Mouse (Mus musculus) limb, embryonic 15.5 days (tissue): ENCODE data around the gene Dcbld1. TPM values are rescaled to one million over a fixed set of nuclear protein-coding genes. Genes with fewer than 3 reads are reported as not detected.

ENCODE experiments used
- ATAC-seq: fragments of 200-750 bp; cut with Nextera tagmentation; 2 replicates; pipeline ENCODE4 v1.8.0; 2017; ENCODE audit warnings: low read depth, moderate TSS enrichment; ENCODE audit not compliant: insufficient number of reproducible peaks, low FRiP score, low TSS enrichment
- H3K27ac ChIP-seq: fragments of 300-500 bp; sonication (generic); 2 replicates; pipeline ENCODE4 v1.5.1; 2015; ENCODE audit warnings: moderate library complexity, mild to moderate bottlenecking, inconsistent platforms
- H3K27me3 ChIP-seq: fragments of 300-500 bp; sonication (generic); 2 replicates; pipeline ENCODE4 v1.6.1; 2015; ENCODE audit warnings: inconsistent platforms
- H3K36me3 ChIP-seq: fragments of 300-500 bp; sonication (generic); 2 replicates; pipeline ENCODE4 v1.6.1; 2015; ENCODE audit warnings: inconsistent platforms
- H3K4me1 ChIP-seq: fragments of 300-500 bp; sonication (generic); 2 replicates; pipeline ENCODE4 v1.6.1; 2015; ENCODE audit warnings: inconsistent platforms
- H3K4me2 ChIP-seq: fragments of 300-500 bp; sonication (generic); 2 replicates; pipeline ENCODE4 v1.6.1; 2015; ENCODE audit warnings: mild to moderate bottlenecking, inconsistent platforms
- H3K4me3 ChIP-seq: fragments of 300-500 bp; sonication (generic); 2 replicates; pipeline ENCODE4 v1.5.1; 2015; ENCODE audit warnings: mild to moderate bottlenecking, inconsistent platforms
- H3K9ac ChIP-seq: fragments of 300-500 bp; sonication (generic); 2 replicates; pipeline ENCODE4 v1.6.1; 2015; ENCODE audit warnings: inconsistent platforms
- H3K9me3 ChIP-seq: fragments of 300-500 bp; sonication (generic); 2 replicates; pipeline ENCODE4 v1.6.1; 2016; ENCODE audit warnings: inconsistent platforms
- WGBS: fragments of 180-500 bp; shearing (Covaris S2); methylation state at CpG from one replicate; pipeline ENCODE4 v1.1.7; 2015; 5-methylcytosine and 5-hydroxymethylcytosine counted together
- polyA plus RNA-seq: library from polyadenylated mRNA; unstranded; fragments of >200 nt; fragmentation: Nextera tagmentation; extraction: Ambion mirVana; gene quantifications from 2 replicates; pipeline ENCODE4 v1.2.1, GENCODE M21; 2015

The Dcbld1 gene
- polyA plus RNA-seq = 16.2 and 17.0 TPM in 2 replicates

DNA sequence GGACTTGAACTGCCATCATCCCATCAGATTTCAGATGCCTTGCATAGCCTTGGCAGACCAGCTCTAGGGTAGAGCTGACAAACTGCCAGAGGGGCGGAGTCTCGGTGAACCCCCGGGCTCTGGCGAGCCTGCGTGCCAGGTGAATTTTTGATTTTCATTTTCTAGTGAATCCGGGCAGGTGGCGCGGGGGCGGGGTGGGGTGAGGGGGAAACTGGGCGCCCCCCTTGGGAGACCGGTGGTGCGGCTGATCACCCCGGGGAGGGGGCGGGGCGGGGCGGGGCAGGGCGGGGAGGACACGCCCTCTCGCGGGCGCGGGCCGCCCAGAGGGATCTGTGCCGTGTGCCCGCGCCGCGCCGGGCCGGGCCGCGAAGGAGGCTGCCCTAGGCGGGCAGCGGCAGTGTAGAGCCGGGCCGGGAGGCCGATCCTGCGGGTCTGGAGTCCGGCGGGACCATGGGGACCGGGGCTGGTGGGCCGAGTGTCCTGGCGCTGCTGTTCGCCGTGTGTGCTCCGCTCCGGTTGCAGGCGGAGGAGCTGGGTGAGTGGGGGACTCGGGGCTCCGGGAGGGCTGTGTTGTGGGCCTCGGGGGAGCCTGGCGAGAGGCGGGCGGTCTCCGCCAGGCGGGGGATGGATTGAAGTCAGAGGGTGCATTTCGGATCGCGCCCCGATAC, at the start of gene Dcbld1:
Gene Dcbld1 (plus strand): TSS at position 319 of the 668 bp plus-strand sequence.
- Histone ChIP-seq H3K4me3 (peak within 1 kb of the TSS; percentile 80), H3K27me3 (no peaks in the 10 kb centered on the region), H3K9me3 (no peaks in the 10 kb centered on the region), H3K9ac (peak within 1 kb of the TSS; percentile 90), H3K36me3 (no peaks in the 10 kb centered on the region), H3K4me2 (peak within 1 kb of the TSS; percentile 86), H3K27ac (peak within 1 kb of the TSS; percentile 80), H3K4me1 (peaks cover 8% of the 10 kb centered on the region)
- ATAC-seq = peak; percentile 84
- whole genome bisulfite sequencing = under 1% methylated on average over 55 of the region's 60 CpGs

DNA sequence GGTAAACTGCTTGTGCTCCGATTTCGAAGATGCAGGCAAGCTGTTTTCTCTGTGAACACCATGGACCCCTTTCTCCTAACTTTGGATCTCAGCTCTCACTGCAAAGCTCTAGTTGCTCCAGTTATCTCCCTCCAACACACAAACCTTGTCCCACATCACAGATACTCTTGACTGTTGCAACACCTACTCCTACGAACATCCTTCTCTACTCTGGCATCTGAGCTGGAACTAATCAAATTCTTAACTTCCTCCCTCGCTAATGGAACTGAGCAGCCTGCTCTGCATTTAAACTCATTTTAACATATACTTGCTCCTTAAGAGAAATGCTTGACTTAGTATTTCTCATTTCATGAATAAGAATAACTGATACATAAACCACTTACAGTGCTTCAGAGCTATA, 47.5 kb upstream of the Dcbld1 start:
- WGBS = 66% methylated on average over 4 of the region's 4 CpGs
- ATAC-seq = no peak
- no peaks in the 10 kb centered on the region for H3K27me3 ChIP-seq
- H3K27ac ChIP-seq = no peak overlapping the region
- H3K9me3 ChIP-seq = no peaks in the 10 kb centered on the region
- H3K4me1 ChIP-seq = no peaks in the 10 kb centered on the region
- no peaks in the 10 kb centered on the region for H3K36me3 ChIP-seq
- no peak overlapping the region for H3K4me2 ChIP-seq
- no peak overlapping the region for H3K9ac ChIP-seq
- H3K4me3 ChIP-seq = no peak overlapping the region

DNA sequence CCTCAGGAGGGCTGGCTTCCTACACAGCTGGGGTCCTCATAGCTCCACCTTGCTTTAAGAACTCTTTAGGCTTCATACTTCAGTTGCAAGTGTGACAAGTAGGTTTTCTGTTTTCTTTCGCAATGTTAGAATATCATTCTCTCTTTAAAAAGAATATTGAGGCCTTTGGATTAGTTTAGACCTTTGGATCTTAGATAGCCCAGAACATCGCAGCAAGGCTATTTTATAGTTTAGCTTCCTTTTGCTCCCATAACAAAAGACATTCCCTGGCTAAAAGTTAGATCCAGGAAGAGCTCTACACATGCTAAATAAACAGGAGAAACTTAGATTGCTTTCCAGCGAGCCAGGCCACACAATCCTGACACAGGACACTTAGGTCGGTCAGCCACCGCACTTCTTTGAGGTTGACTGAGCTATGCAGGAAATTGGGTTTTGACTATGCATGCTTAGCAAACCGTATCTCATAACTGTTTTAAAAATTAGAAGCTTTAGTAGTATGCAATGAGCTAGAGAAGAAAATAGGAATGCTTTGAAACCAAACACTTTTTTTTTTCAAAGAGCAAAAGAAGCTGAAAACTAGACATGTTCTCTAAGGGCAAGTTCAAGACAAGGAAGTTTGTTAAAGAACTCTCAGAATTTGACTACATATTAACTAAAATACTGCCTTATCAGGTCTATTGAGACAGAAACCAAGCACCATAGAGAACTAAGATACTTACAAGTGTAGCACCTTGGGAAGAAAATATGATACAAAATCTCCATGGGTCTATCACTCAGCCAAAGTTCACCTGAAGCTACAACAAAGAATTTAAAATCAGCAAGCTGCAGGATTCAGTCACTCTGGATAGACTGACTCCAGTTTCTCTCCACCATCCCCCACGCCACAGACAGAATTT, 38.2 kb upstream of the Dcbld1 start, which contains the start of gene Ros1:
Gene Ros1 (minus strand): TSS at position 288 of the 896 bp plus-strand sequence.
- Histone ChIP-seq H3K36me3 (no peaks in the 10 kb centered on the region), H3K4me2 (no peak within 1 kb of the TSS), H3K27ac (no peak within 1 kb of the TSS), H3K4me3 (no peak within 1 kb of the TSS), H3K9me3 (no peaks in the 10 kb centered on the region), H3K4me1 (no peaks in the 10 kb centered on the region), H3K9ac (no peak within 1 kb of the TSS), H3K27me3 (no peaks in the 10 kb centered on the region)
- ATAC-seq = no peak
- whole genome bisulfite sequencing = 79% methylated on average over 7 of the region's 7 CpGs

DNA sequence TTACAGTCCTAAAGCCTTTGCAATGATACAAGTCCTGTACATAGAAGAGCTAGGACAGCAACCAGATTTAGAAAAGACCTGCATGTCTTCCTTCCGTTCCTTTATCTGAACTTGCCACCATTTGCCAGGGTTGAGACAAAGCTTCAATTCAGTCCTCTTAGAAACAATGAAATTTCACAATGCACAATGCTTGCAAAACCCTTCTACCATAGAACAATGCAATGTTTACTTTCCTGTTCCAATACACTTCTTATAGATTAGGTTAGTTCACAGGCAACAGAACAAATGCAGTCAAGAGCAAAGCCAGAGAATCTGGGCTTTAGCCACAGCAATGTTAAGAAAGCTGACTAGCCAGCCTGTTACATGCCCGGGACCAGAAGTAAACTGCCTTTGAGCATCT, 29.4 kb upstream of the Dcbld1 start:
- no peaks in the 10 kb centered on the region for H3K4me1 ChIP-seq
- H3K9me3 ChIP-seq = no peaks in the 10 kb centered on the region
- no peak overlapping the region for H3K4me3 ChIP-seq
- ATAC-seq = no peak
- no peak overlapping the region for H3K27ac ChIP-seq
- no peaks in the 10 kb centered on the region for H3K27me3 ChIP-seq
- H3K36me3 ChIP-seq = no peaks in the 10 kb centered on the region
- WGBS = 82% methylated on average over 2 of the region's 2 CpGs
- H3K4me2 ChIP-seq = no peak overlapping the region
- no peak overlapping the region for H3K9ac ChIP-seq

DNA sequence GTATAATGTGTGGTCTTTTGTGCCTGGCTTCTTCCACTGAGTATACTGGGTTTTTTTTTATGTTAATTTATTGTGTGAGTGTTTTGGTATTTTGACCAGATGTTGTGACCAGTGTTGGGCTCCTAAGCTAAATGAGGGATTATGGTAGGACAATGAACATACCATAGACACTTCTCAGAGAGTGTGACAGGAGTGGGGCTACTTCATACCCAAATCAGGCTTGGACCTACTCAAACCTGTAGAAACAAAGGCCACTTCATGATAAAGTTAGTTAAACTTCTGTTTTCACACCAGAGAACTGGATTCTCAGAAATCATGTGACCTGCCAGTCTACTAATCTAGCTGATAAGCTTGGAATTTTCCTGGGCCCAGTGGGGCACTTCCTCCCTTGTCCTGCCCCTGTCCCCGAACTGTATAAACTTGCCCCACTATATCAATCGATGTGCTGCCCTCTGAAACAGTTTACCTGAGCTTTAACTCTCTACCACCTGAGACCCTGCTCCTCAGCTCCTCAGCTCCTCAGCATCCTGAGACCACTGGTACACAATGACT, 18.1 kb upstream of the Dcbld1 start:
- no peaks in the 10 kb centered on the region for H3K27me3 ChIP-seq
- WGBS = 55% methylated on average over 2 of the region's 2 CpGs
- ATAC-seq = no peak
- H3K36me3 ChIP-seq = no peaks in the 10 kb centered on the region
- H3K4me2 ChIP-seq = no peak overlapping the region
- H3K27ac ChIP-seq = no peak overlapping the region
- no peak overlapping the region for H3K4me3 ChIP-seq
- H3K9me3 ChIP-seq = no peaks in the 10 kb centered on the region
- H3K9ac ChIP-seq = no peak overlapping the region
- no peaks in the 10 kb centered on the region for H3K4me1 ChIP-seq

DNA sequence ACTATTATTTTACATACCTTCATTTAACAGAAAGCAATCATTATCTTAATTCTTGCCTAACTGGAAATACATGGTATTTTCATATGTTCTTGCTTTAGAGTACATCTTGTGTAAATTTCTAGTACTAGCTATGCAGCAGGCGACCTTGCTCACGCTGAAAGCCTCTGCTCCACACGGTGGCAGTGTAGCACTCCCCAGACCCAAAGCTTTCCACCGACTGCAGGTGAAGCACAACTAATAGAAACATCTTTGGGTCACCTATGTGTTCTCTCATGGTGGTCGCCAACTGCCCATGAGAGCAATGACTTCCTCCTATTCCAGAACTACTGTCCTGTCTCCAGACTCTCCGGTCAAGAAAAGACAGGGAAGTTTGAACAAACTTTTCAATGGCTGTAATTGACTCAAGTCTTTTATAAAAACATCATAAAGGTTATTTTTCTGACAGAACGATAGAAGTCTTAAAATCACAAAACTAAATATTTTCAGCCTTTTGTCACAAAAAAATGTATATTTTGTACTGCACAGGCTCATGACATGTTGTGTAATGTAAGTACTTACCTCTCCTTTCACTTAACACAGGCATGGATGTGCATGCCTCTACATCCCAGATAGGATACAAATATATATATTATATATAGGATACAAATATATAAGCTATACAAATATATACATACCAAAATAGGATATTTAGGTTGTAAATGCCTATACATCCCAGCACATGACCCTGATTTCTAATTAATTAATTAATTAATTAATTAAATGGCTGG, 16.4 kb upstream of the Dcbld1 start:
- no peaks in the 10 kb centered on the region for H3K27me3 ChIP-seq
- H3K4me1 ChIP-seq = no peaks in the 10 kb centered on the region
- H3K9me3 ChIP-seq = no peaks in the 10 kb centered on the region
- H3K36me3 ChIP-seq = no peaks in the 10 kb centered on the region
- 23% methylated on average over 7 of the region's 7 CpGs for WGBS
- no peak overlapping the region for H3K9ac ChIP-seq
- ATAC-seq = no peak
- H3K4me2 ChIP-seq = no peak overlapping the region
- no peak overlapping the region for H3K4me3 ChIP-seq
- H3K27ac ChIP-seq = no peak overlapping the region

DNA sequence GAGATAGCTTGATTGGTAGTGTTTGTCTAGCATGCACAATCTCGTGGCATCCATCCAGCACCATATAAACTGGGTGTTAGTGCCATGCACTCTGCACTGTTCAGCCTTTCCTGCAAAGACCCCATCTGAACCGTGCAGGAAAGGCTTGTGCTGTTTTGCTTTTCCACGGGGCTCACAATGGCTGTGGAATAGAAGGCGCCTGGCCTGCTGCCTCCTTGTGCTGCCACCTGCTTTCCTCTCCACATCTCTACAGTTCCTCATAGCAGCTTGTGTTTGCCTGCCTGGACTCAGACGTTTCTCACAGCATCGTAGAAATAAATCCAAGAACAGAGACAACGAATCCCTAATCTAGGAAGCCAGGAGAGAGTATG, 15.9 kb upstream of the Dcbld1 start:
- H3K4me2 ChIP-seq = no peak overlapping the region
- no peak overlapping the region for H3K9ac ChIP-seq
- WGBS = 46% methylated on average over 7 of the region's 7 CpGs
- no peak overlapping the region for H3K4me3 ChIP-seq
- H3K9me3 ChIP-seq = no peaks in the 10 kb centered on the region
- H3K27ac ChIP-seq = no peak overlapping the region
- H3K27me3 ChIP-seq = no peaks in the 10 kb centered on the region
- H3K4me1 ChIP-seq = no peaks in the 10 kb centered on the region
- H3K36me3 ChIP-seq = no peaks in the 10 kb centered on the region
- no peak for ATAC-seq

DNA sequence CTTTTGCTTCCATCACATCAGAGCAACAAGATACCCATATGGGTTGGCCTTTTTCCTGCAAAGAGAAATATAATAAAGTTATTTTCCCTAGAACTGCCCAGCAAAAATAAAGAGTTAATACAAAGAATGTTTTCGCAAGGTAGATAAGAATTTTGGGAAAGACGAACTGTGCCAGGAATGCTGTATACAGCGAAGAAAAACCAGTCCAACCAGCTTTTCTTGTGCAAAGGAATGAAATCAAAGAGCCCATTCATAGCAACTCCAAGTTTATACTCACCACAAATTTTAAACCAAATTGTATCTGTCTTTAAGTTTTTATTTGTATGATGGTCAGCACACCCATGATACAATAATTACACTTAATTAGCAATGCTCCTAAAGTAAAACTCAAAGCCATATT, 13.8 kb upstream of the Dcbld1 start:
- Histone ChIP-seq H3K27me3 (no peaks in the 10 kb centered on the region), H3K9ac (no peak overlapping the region), H3K27ac (no peak overlapping the region), H3K9me3 (no peaks in the 10 kb centered on the region), H3K4me3 (no peak overlapping the region), H3K4me1 (no peaks in the 10 kb centered on the region), H3K4me2 (no peak overlapping the region), H3K36me3 (no peaks in the 10 kb centered on the region)
- 50% methylated on average over 3 of the region's 3 CpGs for WGBS
- no peak for ATAC-seq

DNA sequence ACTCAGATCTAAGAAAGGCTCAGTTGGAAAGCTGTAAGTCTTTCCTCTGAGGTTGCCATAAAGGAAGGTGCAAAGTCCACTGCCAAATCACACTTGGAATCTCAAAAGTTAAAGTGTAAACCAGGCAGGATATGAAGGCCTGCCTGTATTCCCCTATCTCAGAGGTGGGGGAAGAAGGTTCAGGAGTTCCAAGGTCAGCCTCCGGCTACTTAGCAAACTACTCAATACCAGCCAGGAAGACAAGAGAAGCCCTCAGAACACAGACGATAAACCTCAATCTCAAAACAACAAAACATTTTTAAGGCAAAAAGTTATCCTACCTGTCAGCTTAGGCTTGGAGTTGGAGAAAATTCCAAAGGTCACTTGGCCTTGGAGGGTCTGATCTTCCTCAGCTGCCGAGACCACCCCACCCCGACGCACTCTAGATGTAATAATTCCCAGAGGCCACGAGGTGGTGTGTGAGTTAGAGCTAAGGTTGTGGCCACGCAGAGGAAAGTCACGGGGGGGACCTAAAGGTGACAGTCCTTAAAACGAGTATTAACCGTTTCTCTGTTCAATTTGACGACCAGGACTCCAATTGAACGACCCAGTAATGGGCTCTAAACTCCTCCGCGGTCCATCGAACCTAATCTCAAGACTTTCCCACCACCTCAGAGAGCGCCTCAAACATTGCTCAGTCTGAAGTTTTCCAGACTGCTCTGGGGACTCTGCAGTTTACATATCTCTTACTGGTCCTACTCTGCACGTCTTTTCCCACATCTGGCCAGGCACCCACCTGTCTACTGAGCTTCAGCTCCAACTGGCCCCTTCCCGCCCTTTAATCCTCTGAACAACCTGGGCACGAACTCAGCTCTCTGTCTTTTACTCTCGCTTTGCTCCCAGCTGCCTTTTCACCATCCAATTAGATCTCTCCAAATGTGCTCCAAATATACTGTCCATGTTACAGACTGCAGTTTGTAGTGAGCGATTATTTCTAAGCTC, 933 bp upstream of the Dcbld1 start:
- H3K4me2 ChIP-seq = peak overlapping the region; percentile 86
- no peaks in the 10 kb centered on the region for H3K36me3 ChIP-seq
- H3K9me3 ChIP-seq = no peaks in the 10 kb centered on the region
- 9% methylated on average over 21 of the region's 21 CpGs for WGBS
- no peaks in the 10 kb centered on the region for H3K27me3 ChIP-seq
- peak overlapping the region; percentile 80 for H3K4me3 ChIP-seq
- no peak overlapping the region for H3K9ac ChIP-seq
- H3K4me1 ChIP-seq = peaks cover 8% of the 10 kb centered on the region
- no peak for ATAC-seq
- H3K27ac ChIP-seq = no peak overlapping the region

DNA sequence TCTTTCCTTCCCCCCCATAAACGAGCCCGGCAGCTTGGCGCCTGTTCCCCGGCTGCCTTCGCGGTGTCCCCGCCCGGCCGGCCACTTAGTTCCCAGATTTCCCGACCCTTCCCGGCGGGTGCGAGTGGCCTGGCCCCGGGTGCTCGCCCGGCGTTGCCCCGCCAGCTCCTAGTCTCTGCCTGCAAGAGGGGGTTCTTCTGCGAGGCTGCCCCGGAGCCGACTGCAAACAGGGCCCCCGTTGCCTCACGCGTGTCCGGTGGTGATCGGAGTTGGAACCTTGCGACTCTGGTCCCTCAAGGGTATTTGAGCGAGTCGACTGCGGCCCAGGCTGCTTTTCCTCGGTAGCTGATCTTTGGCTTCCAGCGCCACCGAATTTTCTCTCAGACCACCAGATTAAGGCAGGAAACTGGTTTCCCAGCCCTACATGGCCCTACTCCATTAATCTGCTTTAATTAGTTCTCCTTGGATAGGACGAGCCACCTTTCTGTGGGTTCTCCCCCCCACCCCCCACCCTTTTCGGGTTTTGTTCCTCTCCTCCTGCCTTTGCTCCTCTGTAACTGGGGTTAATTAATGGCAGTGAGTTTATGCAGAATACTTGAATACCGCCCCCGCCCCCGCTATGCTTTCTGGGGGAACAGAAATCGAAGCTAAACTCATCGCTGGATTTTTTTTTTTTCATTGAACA, 692 bp downstream of the Dcbld1 start:
- Histone ChIP-seq H3K4me3 (peak overlapping the region; percentile 80), H3K9me3 (no peaks in the 10 kb centered on the region), H3K27ac (peak overlapping the region; percentile 80), H3K27me3 (no peaks in the 10 kb centered on the region), H3K9ac (peak overlapping the region; percentile 90), H3K4me1 (peaks cover 8% of the 10 kb centered on the region), H3K36me3 (no peaks in the 10 kb centered on the region), H3K4me2 (peak overlapping the region; percentile 86)
- ATAC-seq = 0 out of 2 replicates have a peak, but pooled peaks have one; percentile 21
- under 1% methylated on average over 40 of the region's 40 CpGs for WGBS
